Mouse (Mus musculus) G1E-ER4 (cell line): ENCODE measurements around the gene Rpf1. TPM values are rescaled to one million over a fixed set of nuclear protein-coding genes. Genes with fewer than 3 reads are reported as not detected.

Experiments used
- GATA1 ChIP-seq: IDR thresholded peaks from one replicate; pipeline ENCODE4 v1.8.0; 2012; ENCODE audit warnings: low read length, inconsistent platforms
- polyA plus RNA-seq: library from polyadenylated mRNA; stranded (reverse); fragments of >175 nt; gene quantifications from 2 replicates; pipeline ENCODE4 v1.2.3, GENCODE M21; 2012

The Rpf1 gene
- polyA plus RNA-seq, 1 experiment = 47.7 TPM

- TF ChIP-seq GATA1 = no peak
Observed at GRCm38 (mm10) chr3:146528335-146528734, 7.1 kb upstream of the Rpf1 start.

GRCm38 (mm10) chr3:146521652-146522020 lies 407 bp upstream of the Rpf1 start:
- TF ChIP-seq GATA1 = no peak

GRCm38 (mm10) chr3:146520226-146520797 lies 917 bp downstream of the Rpf1 start:
- no peak for TF ChIP-seq GATA1

- no peak for TF ChIP-seq GATA1
Observed at GRCm38 (mm10) chr3:146506711-146507110, 14.5 kb downstream of the Rpf1 start.

- no peak for TF ChIP-seq GATA1
Observed at GRCm38 (mm10) chr3:146501601-146502123, 19.6 kb downstream of the Rpf1 start.

- no peak for TF ChIP-seq GATA1
Observed at GRCm38 (mm10) chr3:146500810-146501201, 20.4 kb downstream of the Rpf1 start.

GRCm38 (mm10) chr3:146500003-146500809 lies 21.0 kb downstream of the Rpf1 start:
- no peak for TF ChIP-seq GATA1

GRCm38 (mm10) chr3:146499431-146500002 lies 21.7 kb downstream of the Rpf1 start, which contains the start of the genes Spata1 and Gng5:
Gene Spata1 (minus strand): TSS chr3:146499753.
Gene Gng5 (plus strand): TSS chr3:146499807.
- TF ChIP-seq GATA1 = no peak

- no peak for TF ChIP-seq GATA1
Observed at GRCm38 (mm10) chr3:146498989-146499388, 22.2 kb downstream of the Rpf1 start.

GRCm38 (mm10) chr3:146494941-146495340 lies 26.3 kb downstream of the Rpf1 start:
- no peak for TF ChIP-seq GATA1

- no peak for TF ChIP-seq GATA1
Observed at GRCm38 (mm10) chr3:146486464-146486863, 34.8 kb downstream of the Rpf1 start.

- TF ChIP-seq GATA1 = no peak
Observed at GRCm38 (mm10) chr3:146482044-146482443, 39.2 kb downstream of the Rpf1 start.

- no peak for TF ChIP-seq GATA1
Observed at GRCm38 (mm10) chr3:146474428-146474827, 46.8 kb downstream of the Rpf1 start.

GRCm38 (mm10) chr3:146473741-146474140 lies 47.5 kb downstream of the Rpf1 start:
- no peak for TF ChIP-seq GATA1

- no peak for TF ChIP-seq GATA1
Observed at GRCm38 (mm10) chr3:146472657-146473056, 48.6 kb downstream of the Rpf1 start.

GRCm38 (mm10) chr3:146469226-146469625 lies 52.0 kb downstream of the Rpf1 start:
- TF ChIP-seq GATA1 = no peak
